Mouse (Mus musculus): ENCODE results near the gene Ntrk3. TPM values are rescaled to one million over a fixed set of nuclear protein-coding genes. Genes with fewer than 3 reads are reported as not detected.
A peak's percentile ranks its signal among the peaks of the same experiment; 100 is the strongest.

Ntrk3 gene
- polyA plus RNA-seq, 1 experiment from 2014 or later, result 1.2 TPM

DNA sequence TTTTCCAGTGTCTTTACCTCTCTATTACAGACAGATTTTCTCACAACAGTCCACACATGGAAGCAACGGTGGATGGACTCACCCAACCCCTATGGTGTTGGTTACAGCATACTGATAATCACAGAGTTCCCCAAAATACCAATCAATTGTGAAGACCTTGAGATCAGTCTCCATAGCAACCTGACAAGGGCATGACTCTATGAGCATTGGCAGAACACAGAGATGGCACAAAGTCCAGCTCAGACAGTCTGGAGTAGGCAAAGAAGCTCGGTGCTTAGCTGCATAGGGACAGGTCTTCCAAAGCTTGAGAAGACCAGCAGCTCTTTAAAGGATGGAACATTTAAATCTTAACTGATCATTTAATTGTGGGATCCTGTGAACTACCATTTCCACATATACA lies 447.6 kb downstream of the Ntrk3 start:
- no peaks in the 10 kb centered on the region for H3K4me1 ChIP-seq (replicated peaks; ENCODE audit: control insufficient read depth, insufficient read depth, low read length)
- no peaks in the 10 kb centered on the region for H3K9me3 ChIP-seq (ENCODE audit: control insufficient read depth)
- no peak for TF ChIP-seq CTCF (IDR thresholded peaks at IDR 0.05; ENCODE audit: low read depth)
- no peak for ATAC-seq
- no peak overlapping the region for H3K9ac ChIP-seq (ENCODE audit: low read depth, low read length)
- no peaks in the 10 kb centered on the region for H3K27me3 ChIP-seq (replicated peaks; ENCODE audit: control insufficient read depth, insufficient read depth, low read length)
- WGBS, result 66% methylated on average over 2 of the region's 2 CpGs
- H3K4me2 ChIP-seq (replicated peaks; ENCODE audit: low read depth), result no peak overlapping the region
- H3K36me3 ChIP-seq (ENCODE audit: control insufficient read depth, insufficient read depth), result no peaks in the 10 kb centered on the region
- H3K27ac ChIP-seq (ENCODE audit: low read depth, low read length), result no peak overlapping the region
- H3K4me3 ChIP-seq (ENCODE audit: low read depth, low read length), result no peak overlapping the region

DNA sequence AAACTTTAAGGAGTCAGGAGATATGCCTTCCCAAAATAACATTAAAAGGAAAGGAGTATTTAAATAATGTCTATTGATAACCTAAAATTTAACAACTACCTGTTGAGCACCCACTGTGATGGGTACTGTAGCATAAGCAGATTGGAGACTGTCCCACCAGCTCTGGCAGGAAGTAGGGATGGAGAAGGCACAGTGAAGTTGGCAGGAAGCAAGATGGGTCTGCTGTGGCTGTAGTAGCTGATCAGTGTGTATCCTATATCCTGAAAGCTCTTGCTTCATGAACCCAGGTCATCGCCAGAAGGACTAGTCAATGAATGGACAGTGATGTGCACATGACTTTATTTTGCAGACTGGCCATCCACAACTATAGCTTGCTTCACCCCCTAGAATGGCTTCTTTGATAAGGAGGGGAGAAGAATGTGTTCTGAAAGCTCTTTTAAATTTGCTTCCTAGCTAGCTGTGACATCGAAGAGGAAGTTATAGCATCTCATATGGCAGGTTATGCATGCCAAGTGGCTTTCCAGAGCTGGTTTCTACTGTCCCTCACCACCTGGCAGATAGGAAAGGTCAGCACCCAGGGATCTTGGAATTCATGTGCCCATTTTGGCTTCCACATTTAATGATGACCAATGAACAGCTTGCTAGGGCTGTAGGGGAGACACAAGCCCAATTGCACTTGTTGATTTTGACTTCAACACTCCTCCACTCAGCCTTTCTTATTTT lies 451.1 kb downstream of the Ntrk3 start:
- Histone ChIP-seq H3K4me3 (ENCODE audit: low read depth, low read length) (no peak overlapping the region), H3K27ac (ENCODE audit: low read depth, low read length) (no peak overlapping the region), H3K36me3 (ENCODE audit: control insufficient read depth, insufficient read depth) (no peaks in the 10 kb centered on the region), H3K9me3 (ENCODE audit: control insufficient read depth) (no peaks in the 10 kb centered on the region), H3K27me3 (replicated peaks; ENCODE audit: control insufficient read depth, insufficient read depth, low read length) (no peaks in the 10 kb centered on the region), H3K4me1 (replicated peaks; ENCODE audit: control insufficient read depth, insufficient read depth, low read length) (no peaks in the 10 kb centered on the region), H3K9ac (ENCODE audit: low read depth, low read length) (no peak overlapping the region), H3K4me2 (replicated peaks; ENCODE audit: low read depth) (no peak overlapping the region)
- ATAC-seq, result no peak
- TF ChIP-seq CTCF (IDR thresholded peaks at IDR 0.05; ENCODE audit: low read depth), result no peak
- 90% methylated on average over 2 of the region's 2 CpGs for WGBS

DNA sequence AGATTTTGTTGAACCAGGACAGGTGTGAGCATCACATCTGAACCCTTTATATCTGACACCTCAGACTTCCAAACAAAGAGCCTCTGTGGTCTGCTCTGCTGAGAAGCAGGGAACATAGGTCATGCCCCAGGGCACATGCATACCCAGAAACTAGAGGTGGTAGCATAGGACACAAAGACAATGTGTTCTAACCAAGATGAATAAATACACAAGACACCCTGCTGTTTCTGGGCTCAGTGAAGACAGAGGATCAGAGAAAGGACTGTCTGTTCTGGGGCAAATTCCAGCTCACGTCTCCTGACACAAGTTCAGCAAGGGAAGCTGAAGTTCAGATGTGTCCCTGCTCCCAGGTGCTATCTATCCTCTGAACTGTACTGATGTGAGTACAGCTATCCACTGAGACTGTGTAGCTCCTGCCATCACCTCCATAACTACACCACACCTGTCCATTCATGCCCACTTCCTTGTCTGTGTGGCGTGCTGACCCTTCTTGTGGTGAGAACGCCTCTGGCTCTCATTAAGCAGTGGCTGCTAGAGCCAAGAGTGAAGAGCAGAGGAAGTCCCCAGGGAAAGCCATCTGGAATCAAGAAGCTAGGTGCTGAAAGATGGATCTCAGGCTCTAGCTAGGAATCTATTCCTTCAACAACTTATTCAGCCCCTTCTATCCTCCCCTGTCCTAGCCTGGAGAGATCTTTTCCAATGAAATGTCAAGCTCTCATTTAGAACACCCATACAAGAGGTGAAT lies 468.1 kb downstream of the Ntrk3 start:
- WGBS, result 79% methylated on average over 3 of the region's 3 CpGs
- Histone ChIP-seq H3K27me3 (replicated peaks; ENCODE audit: control insufficient read depth, insufficient read depth, low read length) (no peaks in the 10 kb centered on the region), H3K4me2 (replicated peaks; ENCODE audit: low read depth) (no peak overlapping the region), H3K36me3 (ENCODE audit: control insufficient read depth, insufficient read depth) (no peaks in the 10 kb centered on the region), H3K27ac (ENCODE audit: low read depth, low read length) (no peak overlapping the region), H3K4me1 (replicated peaks; ENCODE audit: control insufficient read depth, insufficient read depth, low read length) (no peaks in the 10 kb centered on the region), H3K9me3 (ENCODE audit: control insufficient read depth) (no peaks in the 10 kb centered on the region), H3K4me3 (ENCODE audit: low read depth, low read length) (no peak overlapping the region), H3K9ac (ENCODE audit: low read depth, low read length) (no peak overlapping the region)
- no peak for TF ChIP-seq CTCF (IDR thresholded peaks at IDR 0.05; ENCODE audit: low read depth)
- ATAC-seq, result no peak

DNA sequence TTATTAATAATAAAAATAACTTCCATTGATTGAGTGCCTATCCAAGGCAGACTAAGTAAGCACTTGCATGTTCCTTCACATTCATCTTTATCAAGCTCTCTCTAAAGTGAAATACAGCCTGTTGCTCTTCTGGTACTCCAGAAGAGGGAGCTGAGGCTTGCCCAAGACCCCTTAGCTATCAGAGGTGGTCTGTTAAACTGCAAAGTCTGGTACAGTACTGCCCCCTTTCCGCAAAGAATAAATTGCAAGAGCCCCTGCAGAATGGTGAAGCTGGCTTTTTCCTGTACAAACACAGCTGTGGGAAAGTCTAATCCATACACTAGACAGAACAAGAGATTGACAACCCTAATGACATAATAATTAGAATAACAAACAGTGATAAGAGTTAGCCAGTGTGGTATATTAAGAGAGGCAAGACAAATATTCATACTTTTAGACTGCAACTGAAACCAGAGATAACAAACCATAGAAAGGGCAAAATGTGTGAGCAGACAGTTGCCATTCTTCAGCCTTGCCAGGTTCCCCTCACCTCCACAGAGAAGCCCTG lies 470.3 kb downstream of the Ntrk3 start:
- no peaks in the 10 kb centered on the region for H3K9me3 ChIP-seq (ENCODE audit: control insufficient read depth)
- no peak for ATAC-seq
- no peak overlapping the region for H3K4me3 ChIP-seq (ENCODE audit: low read depth, low read length)
- H3K27me3 ChIP-seq (replicated peaks; ENCODE audit: control insufficient read depth, insufficient read depth, low read length), result no peaks in the 10 kb centered on the region
- no peak overlapping the region for H3K27ac ChIP-seq (ENCODE audit: low read depth, low read length)
- TF ChIP-seq CTCF (IDR thresholded peaks at IDR 0.05; ENCODE audit: low read depth), result peak; percentile 62
- no peak overlapping the region for H3K9ac ChIP-seq (ENCODE audit: low read depth, low read length)
- H3K4me1 ChIP-seq (replicated peaks; ENCODE audit: control insufficient read depth, insufficient read depth, low read length), result no peaks in the 10 kb centered on the region
- no peak overlapping the region for H3K4me2 ChIP-seq (replicated peaks; ENCODE audit: low read depth)
- no peaks in the 10 kb centered on the region for H3K36me3 ChIP-seq (ENCODE audit: control insufficient read depth, insufficient read depth)
- WGBS, result 28% methylated on average over 1 of the region's 1 CpGs

DNA sequence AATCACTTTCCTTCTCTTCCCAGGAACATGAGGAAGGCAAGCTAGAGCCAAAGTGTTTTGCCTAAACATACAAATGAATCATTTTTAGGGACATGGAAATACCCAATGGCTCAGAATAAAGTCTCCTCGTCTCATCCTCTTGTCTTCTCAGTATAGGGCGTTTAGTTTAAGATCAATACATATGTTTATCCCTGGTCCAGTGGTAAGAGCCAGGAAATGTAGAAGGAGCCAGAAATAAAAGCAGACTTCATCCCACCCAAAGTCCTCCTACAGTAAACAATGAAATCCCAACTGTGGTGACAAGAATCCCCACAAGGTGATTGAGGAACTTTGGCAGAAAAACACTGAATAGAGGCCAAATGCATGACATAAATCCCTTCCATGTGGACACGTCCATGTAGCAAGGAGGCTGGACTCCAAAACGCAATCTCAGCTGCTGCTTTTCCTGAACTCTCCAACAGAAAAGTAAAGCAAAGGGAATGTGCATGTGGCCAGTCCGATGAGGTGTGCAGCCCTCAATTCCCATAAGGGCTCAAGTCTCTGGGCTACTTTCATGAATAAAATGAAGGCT lies 473.3 kb downstream of the Ntrk3 start:
- 56% methylated on average over 5 of the region's 5 CpGs for WGBS
- no peaks in the 10 kb centered on the region for H3K9me3 ChIP-seq (ENCODE audit: control insufficient read depth)
- no peak for TF ChIP-seq CTCF (IDR thresholded peaks at IDR 0.05; ENCODE audit: low read depth)

GRCm38 (mm10) chr7:78261420-78262125 lies 476.2 kb downstream of the Ntrk3 start:
- Histone ChIP-seq H3K4me3 (ENCODE audit: low read depth, low read length) (no peak overlapping the region), H3K27ac (ENCODE audit: low read depth, low read length) (no peak overlapping the region), H3K36me3 (ENCODE audit: control insufficient read depth, insufficient read depth) (no peaks in the 10 kb centered on the region), H3K27me3 (replicated peaks; ENCODE audit: control insufficient read depth, insufficient read depth, low read length) (no peaks in the 10 kb centered on the region), H3K4me1 (replicated peaks; ENCODE audit: control insufficient read depth, insufficient read depth, low read length) (no peaks in the 10 kb centered on the region), H3K9me3 (ENCODE audit: control insufficient read depth) (no peaks in the 10 kb centered on the region), H3K4me2 (replicated peaks; ENCODE audit: low read depth) (no peak overlapping the region), H3K9ac (ENCODE audit: low read depth, low read length) (no peak overlapping the region)
- no peak for TF ChIP-seq CTCF (IDR thresholded peaks at IDR 0.05; ENCODE audit: low read depth)
- WGBS, result 86% methylated on average over 8 of the region's 8 CpGs
- ATAC-seq, result no peak

More for the DNA sequence above, 473.3 kb downstream of the Ntrk3 start:
- no peak overlapping the region for H3K4me2 ChIP-seq (replicated peaks; ENCODE audit: low read depth)
- no peak overlapping the region for H3K27ac ChIP-seq (ENCODE audit: low read depth, low read length)
- H3K36me3 ChIP-seq (ENCODE audit: control insufficient read depth, insufficient read depth), result no peaks in the 10 kb centered on the region
- H3K4me3 ChIP-seq (ENCODE audit: low read depth, low read length), result no peak overlapping the region
- ATAC-seq, result no peak
- no peaks in the 10 kb centered on the region for H3K27me3 ChIP-seq (replicated peaks; ENCODE audit: control insufficient read depth, insufficient read depth, low read length)
- H3K4me1 ChIP-seq (replicated peaks; ENCODE audit: control insufficient read depth, insufficient read depth, low read length), result no peaks in the 10 kb centered on the region
- no peak overlapping the region for H3K9ac ChIP-seq (ENCODE audit: low read depth, low read length)

All from intestine, postnatal 0 days (tissue).